Mouse (Mus musculus) kidney, adult 2 months (tissue): ENCODE measurements around the gene Drc7.
A peak's percentile ranks its signal among the peaks of the same experiment; 100 is the strongest.

Source experiments
- CTCF ChIP-seq: fragments of 200-500 bp; conservative IDR thresholded peaks from 2 replicates; pipeline ENCODE4 v1.5.1; 2011; ENCODE audit warnings: low read depth, mild to moderate bottlenecking, control low read depth, low read length, moderate library complexity, mixed read lengths; ENCODE audit not compliant: insufficient read depth, insufficient read length
- POLR2A ChIP-seq: fragments of 200-500 bp; IDR thresholded peaks from one replicate; pipeline ENCODE4 v1.6.1; 2011; ENCODE audit warnings: low read depth, low read length, control low read depth

DNA sequence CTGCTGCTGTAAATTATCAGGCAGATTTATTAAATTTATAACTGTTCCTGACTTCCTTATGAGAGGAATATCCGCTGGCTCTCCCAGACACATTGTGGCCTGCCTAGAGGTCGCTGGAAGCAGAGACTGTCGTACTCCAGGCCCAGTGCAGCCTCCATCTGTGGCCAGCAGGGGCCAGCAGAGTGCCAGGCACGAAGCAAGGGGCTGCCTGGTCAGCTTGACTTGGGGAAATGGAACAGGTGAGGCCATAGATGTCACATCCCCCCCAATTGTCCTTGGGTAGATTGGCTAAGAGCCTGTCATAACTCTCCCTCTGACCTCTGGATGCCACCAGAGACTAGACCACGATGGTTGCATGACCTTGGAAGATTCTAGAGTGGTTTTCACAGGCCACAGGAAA is 44.1 kb downstream of the Drc7 start:
- TF ChIP-seq CTCF (peak; percentile 95), POLR2A (no peak)
